Mouse (Mus musculus) cortical plate, adult 2 months (tissue): ENCODE data around the gene Ror1.

Experiments
- CTCF ChIP-seq: fragments of 200-500 bp; IDR thresholded peaks from 2 replicates; pipeline ENCODE4 v1.5.1; 2011; ENCODE audit warnings: mild to moderate bottlenecking, control low read depth, low read length; ENCODE audit not compliant: insufficient read depth; ENCODE audit errors: extremely low read depth
- POLR2A ChIP-seq: fragments of 200-500 bp; IDR thresholded peaks from 2 replicates; pipeline ENCODE4 v1.6.1; 2011; ENCODE audit warnings: mild to moderate bottlenecking, low read length, control low read depth; ENCODE audit not compliant: insufficient read depth; ENCODE audit errors: extremely low read depth

- TF ChIP-seq POLR2A: no peak
- no peak for TF ChIP-seq CTCF
Observed at GRCm38 (mm10) chr4:100233770-100234169, 138.2 kb downstream of the Ror1 start.
